Mouse (Mus musculus): ENCODE data around the gene Hes2. TPM values are rescaled to one million over a fixed set of nuclear protein-coding genes. Genes with fewer than 3 reads are reported as not detected.

The Hes2 gene
- polyA plus RNA-seq, 1 experiment from 2014 or later = 1.6 TPM

- ATAC-seq (ENCODE audit: insufficient number of reproducible peaks, low FRiP score, low TSS enrichment, low read depth) = no peak
- H3K27me3 ChIP-seq = peaks cover 18% of the 10 kb centered on the region
- WGBS = 86% methylated on average over 16 of the region's 16 CpGs
- no peak overlapping the region for H3K27ac ChIP-seq (replicated peaks)
- H3K9me3 ChIP-seq (replicated peaks) = no peaks in the 10 kb centered on the region
- no peaks in the 10 kb centered on the region for H3K36me3 ChIP-seq
- H3K4me2 ChIP-seq (replicated peaks) = no peak overlapping the region
- no peak overlapping the region for H3K4me3 ChIP-seq (replicated peaks)
- H3K9ac ChIP-seq = no peak overlapping the region
- peaks cover 24% of the 10 kb centered on the region for H3K4me1 ChIP-seq
Measured at GRCm38 (mm10) chr4:152179946-152180660, 21.4 kb downstream of the Hes2 start.

DNA sequence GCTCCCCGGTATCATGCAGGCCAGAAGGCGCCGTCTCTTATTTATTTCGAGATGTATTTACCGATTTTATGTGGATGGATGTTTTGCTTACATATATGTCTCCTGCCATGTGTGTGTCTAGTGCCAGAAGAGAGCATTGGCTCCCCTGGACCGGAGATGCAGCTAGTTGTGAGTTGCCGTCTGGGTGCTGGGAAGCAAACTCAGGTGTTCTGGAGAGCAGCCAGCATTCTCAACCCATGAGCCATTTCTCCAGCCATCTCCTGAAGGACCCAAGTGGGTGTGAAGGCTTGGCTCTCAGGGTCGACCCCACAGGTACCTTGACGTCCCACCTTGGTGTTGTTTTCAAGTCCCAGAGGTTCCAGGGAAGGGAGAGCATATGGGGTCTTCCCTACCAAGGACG lies 23.5 kb downstream of the Hes2 start:
- peaks cover 41% of the 10 kb centered on the region for H3K4me1 ChIP-seq
- no peaks in the 10 kb centered on the region for H3K9me3 ChIP-seq (replicated peaks)
- H3K27me3 ChIP-seq = peaks cover 18% of the 10 kb centered on the region
- H3K4me3 ChIP-seq (replicated peaks) = no peak overlapping the region
- H3K36me3 ChIP-seq = no peaks in the 10 kb centered on the region
- no peak for ATAC-seq (ENCODE audit: insufficient number of reproducible peaks, low FRiP score, low TSS enrichment, low read depth)
- H3K27ac ChIP-seq (replicated peaks) = no peak overlapping the region
- H3K9ac ChIP-seq = no peak overlapping the region
- H3K4me2 ChIP-seq (replicated peaks) = no peak overlapping the region
- WGBS = 87% methylated on average over 10 of the region's 10 CpGs

DNA sequence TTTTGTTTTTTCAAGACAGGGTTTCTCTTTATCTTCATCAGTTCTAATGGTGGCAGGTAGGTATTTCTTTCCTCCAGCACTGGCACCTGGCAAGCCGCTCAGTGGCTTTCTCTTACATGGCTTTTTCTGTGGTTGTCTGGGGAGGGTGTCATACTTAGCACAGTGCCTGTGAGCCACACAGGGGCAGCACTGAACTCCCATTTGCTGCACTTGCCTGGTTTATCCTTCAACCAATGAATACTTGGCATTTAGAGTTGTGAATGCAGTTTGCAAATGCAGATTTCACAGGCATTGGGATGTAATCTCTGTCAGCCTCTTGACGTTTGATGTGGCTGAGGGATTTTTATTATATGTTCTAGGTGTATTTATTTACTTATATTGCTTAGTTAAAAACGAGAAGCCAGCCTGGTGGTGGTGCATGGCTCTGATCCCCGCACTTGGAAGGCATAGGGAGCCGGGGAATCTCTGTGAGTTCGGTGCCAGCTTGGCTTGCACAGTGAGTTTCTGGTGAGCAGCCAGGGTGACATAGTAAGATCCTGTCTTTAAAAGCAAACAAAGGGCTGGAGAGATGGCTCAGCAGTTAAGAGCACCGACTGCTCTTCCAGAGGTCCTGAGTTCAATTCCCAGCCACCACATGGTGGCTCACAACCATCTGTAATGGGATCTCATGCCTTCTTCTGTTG lies 25.8 kb downstream of the Hes2 start:
- peaks cover 5% of the 10 kb centered on the region for H3K27me3 ChIP-seq
- no peaks in the 10 kb centered on the region for H3K9me3 ChIP-seq (replicated peaks)
- 59% methylated on average over 7 of the region's 7 CpGs for WGBS
- no peaks in the 10 kb centered on the region for H3K36me3 ChIP-seq
- peaks cover 25% of the 10 kb centered on the region for H3K4me1 ChIP-seq
- 0 out of 2 replicates have a peak overlapping the region, but pooled peaks have one; percentile 34 for H3K27ac ChIP-seq (replicated peaks)
- no peak overlapping the region for H3K4me2 ChIP-seq (replicated peaks)
- ATAC-seq (ENCODE audit: insufficient number of reproducible peaks, low FRiP score, low TSS enrichment, low read depth) = no peak
- no peak overlapping the region for H3K4me3 ChIP-seq (replicated peaks)
- H3K9ac ChIP-seq = no peak overlapping the region

DNA sequence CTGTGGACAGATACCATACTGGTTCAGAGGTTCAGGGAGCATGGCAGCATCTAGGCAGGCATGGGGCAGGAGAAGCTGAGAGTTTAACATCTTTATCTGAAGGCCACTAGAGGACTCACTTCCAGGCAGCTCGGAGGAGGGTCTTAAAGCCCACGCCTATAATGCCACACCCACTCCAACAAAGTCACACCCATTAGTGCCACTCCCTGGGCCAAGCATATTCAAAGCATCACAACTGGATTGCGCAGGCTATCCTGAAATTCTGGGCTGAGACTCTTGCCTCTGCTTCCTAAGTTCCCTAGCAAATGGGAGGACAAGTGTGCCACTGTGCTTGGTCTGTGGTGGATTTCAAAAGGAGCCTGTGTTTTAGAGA lies 26.5 kb downstream of the Hes2 start:
- H3K4me1 ChIP-seq = peaks cover 28% of the 10 kb centered on the region
- H3K4me3 ChIP-seq (replicated peaks) = peak overlapping the region; percentile 32
- peak; percentile 56; the same call in 1 of the 2 replicates for ATAC-seq (ENCODE audit: insufficient number of reproducible peaks, low FRiP score, low TSS enrichment, low read depth)
- no peak overlapping the region for H3K9ac ChIP-seq
- no peaks in the 10 kb centered on the region for H3K9me3 ChIP-seq (replicated peaks)
- H3K27me3 ChIP-seq = no peaks in the 10 kb centered on the region; the same call in 1 of the 2 replicates
- no peaks in the 10 kb centered on the region for H3K36me3 ChIP-seq
- 6% methylated on average over 3 of the region's 3 CpGs for WGBS
- H3K27ac ChIP-seq (replicated peaks) = peak overlapping the region; percentile 77
- H3K4me2 ChIP-seq (replicated peaks) = peak overlapping the region; percentile 50

GRCm38 (mm10) chr4:152185510-152186204 lies 27.0 kb downstream of the Hes2 start:
- H3K4me1 ChIP-seq = peaks cover 31% of the 10 kb centered on the region
- H3K9ac ChIP-seq = peak overlapping the region; percentile 21
- H3K4me3 ChIP-seq (replicated peaks) = peak overlapping the region; percentile 32
- H3K9me3 ChIP-seq (replicated peaks) = no peaks in the 10 kb centered on the region
- no peaks in the 10 kb centered on the region for H3K27me3 ChIP-seq
- H3K36me3 ChIP-seq = no peaks in the 10 kb centered on the region
- peak; percentile 78 for ATAC-seq (ENCODE audit: insufficient number of reproducible peaks, low FRiP score, low TSS enrichment, low read depth)
- 5% methylated on average over 19 of the region's 19 CpGs for WGBS
- H3K4me2 ChIP-seq (replicated peaks) = peak overlapping the region; percentile 50
- H3K27ac ChIP-seq (replicated peaks) = peak overlapping the region; percentile 77

- 32% methylated on average over 14 of the region's 14 CpGs for WGBS
- H3K4me3 ChIP-seq (replicated peaks) = peak overlapping the region; percentile 32
- H3K27ac ChIP-seq (replicated peaks) = peak overlapping the region; percentile 77
- no peaks in the 10 kb centered on the region for H3K9me3 ChIP-seq (replicated peaks)
- no peaks in the 10 kb centered on the region for H3K36me3 ChIP-seq
- peak overlapping the region; percentile 50 for H3K4me2 ChIP-seq (replicated peaks)
- ATAC-seq (ENCODE audit: insufficient number of reproducible peaks, low FRiP score, low TSS enrichment, low read depth) = no peak
- H3K27me3 ChIP-seq = no peaks in the 10 kb centered on the region
- H3K9ac ChIP-seq = peak overlapping the region; percentile 21
- peaks cover 38% of the 10 kb centered on the region for H3K4me1 ChIP-seq
Measured at GRCm38 (mm10) chr4:152186205-152187082, 27.8 kb downstream of the Hes2 start.

DNA sequence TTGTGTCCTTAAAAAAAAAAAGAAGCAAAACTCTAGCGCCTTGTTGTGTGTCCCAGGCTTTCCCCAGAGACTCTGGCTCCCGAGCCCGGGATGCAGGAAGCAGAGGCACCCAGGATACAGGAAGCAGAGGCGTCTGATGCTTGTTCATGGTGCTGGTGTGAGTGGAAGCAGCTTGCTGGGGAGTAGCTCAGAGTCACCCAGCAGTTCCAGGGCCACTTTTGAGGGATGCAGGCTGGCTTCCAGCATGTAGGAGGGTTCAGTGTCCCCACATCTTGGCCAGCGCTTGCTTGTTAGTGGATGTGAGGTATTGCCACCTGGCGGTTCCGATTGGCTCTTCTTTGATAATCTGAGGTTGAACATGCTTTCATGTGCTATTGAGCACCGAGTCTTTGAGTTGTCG lies 28.5 kb downstream of the Hes2 start:
- Histone ChIP-seq H3K27me3 (no peaks in the 10 kb centered on the region), H3K4me1 (peaks cover 38% of the 10 kb centered on the region), H3K36me3 (no peaks in the 10 kb centered on the region), H3K9ac (no peak overlapping the region), H3K4me3 (replicated peaks) (no peak overlapping the region), H3K4me2 (replicated peaks) (no peak overlapping the region), H3K27ac (replicated peaks) (peak overlapping the region; percentile 77; the same call in 1 of the 2 replicates), H3K9me3 (replicated peaks) (no peaks in the 10 kb centered on the region)
- ATAC-seq (ENCODE audit: insufficient number of reproducible peaks, low FRiP score, low TSS enrichment, low read depth) = no peak
- WGBS = 86% methylated on average over 9 of the region's 9 CpGs

- Histone ChIP-seq H3K36me3 (no peaks in the 10 kb centered on the region), H3K4me1 (peaks cover 42% of the 10 kb centered on the region), H3K4me2 (replicated peaks) (no peak overlapping the region), H3K9me3 (replicated peaks) (no peaks in the 10 kb centered on the region), H3K4me3 (replicated peaks) (no peak overlapping the region), H3K27me3 (no peaks in the 10 kb centered on the region), H3K27ac (replicated peaks) (no peak overlapping the region), H3K9ac (no peak overlapping the region)
- no peak for ATAC-seq (ENCODE audit: insufficient number of reproducible peaks, low FRiP score, low TSS enrichment, low read depth)
- WGBS = 88% methylated on average over 2 of the region's 2 CpGs
Measured at GRCm38 (mm10) chr4:152188651-152189050, 30.0 kb downstream of the Hes2 start.

DNA sequence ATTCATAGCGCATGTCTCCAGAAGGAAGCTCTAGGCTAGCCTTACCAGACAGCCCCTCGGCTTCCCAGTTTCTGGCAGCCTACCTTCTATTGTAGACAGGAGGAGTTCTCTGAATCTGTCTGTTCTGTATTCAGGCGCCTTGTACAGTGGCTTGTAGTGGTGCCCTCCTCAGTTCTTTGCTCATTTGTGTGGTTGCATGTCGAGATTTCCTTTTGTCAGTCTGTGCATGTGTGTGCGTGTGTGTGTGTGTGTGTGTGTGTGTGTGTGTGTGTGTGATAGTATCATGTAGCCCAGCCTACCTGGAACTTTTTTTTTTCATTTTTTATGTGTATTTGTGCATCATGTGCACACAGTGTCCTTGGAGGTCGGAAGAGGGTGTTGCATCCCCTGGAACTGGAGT lies 30.4 kb downstream of the Hes2 start:
- H3K4me3 ChIP-seq (replicated peaks) = no peak overlapping the region
- no peak overlapping the region for H3K9ac ChIP-seq
- H3K9me3 ChIP-seq (replicated peaks) = no peaks in the 10 kb centered on the region
- no peaks in the 10 kb centered on the region for H3K36me3 ChIP-seq
- no peak overlapping the region for H3K27ac ChIP-seq (replicated peaks)
- 84% methylated on average over 6 of the region's 6 CpGs for WGBS
- H3K4me2 ChIP-seq (replicated peaks) = no peak overlapping the region
- H3K4me1 ChIP-seq = peaks cover 42% of the 10 kb centered on the region
- no peaks in the 10 kb centered on the region for H3K27me3 ChIP-seq
- no peak for ATAC-seq (ENCODE audit: insufficient number of reproducible peaks, low FRiP score, low TSS enrichment, low read depth)

GRCm38 (mm10) chr4:152189691-152190090 lies 31.0 kb downstream of the Hes2 start:
- 86% methylated on average over 4 of the region's 4 CpGs for WGBS
- no peak overlapping the region for H3K4me3 ChIP-seq (replicated peaks)
- H3K4me2 ChIP-seq (replicated peaks) = no peak overlapping the region
- no peaks in the 10 kb centered on the region for H3K36me3 ChIP-seq
- H3K9ac ChIP-seq = no peak overlapping the region
- H3K27me3 ChIP-seq = no peaks in the 10 kb centered on the region
- no peaks in the 10 kb centered on the region for H3K9me3 ChIP-seq (replicated peaks)
- no peak for ATAC-seq (ENCODE audit: insufficient number of reproducible peaks, low FRiP score, low TSS enrichment, low read depth)
- H3K4me1 ChIP-seq = peaks cover 40% of the 10 kb centered on the region
- no peak overlapping the region for H3K27ac ChIP-seq (replicated peaks)

All from embryonic facial prominence, embryonic 15.5 days (tissue).